Mouse (Mus musculus): ENCODE measurements at regions not wholly inside any gene's neighbourhood (a gene's known extent, or its start where the extent isn't known, plus 50 kb on each side); places are given as distances from the start of the nearest gene placed in this dataset.
A peak's percentile ranks its signal among the peaks of the same experiment; 100 is the strongest.
"Not testable (repeated sequence)": the region's sequence is repeated elsewhere in the genome, so short reads cannot be mapped to it uniquely, and the experiment has no call there.

GRCm38 (mm10) chr7:60492028-60492995 lies 352.3 kb upstream of the Snrpn start:
- peak; percentile 32 for DNase-seq

- DNase-seq: not testable (repeated sequence)
These were observed 347.9 kb upstream of the Snrpn start for GRCm38 (mm10) chr7:60487839-60488454.

GRCm38 (mm10) chr7:60450074-60450603 lies 310.1 kb upstream of the Snrpn start:
- DNase-seq: not testable (repeated sequence)

- not testable (repeated sequence) for DNase-seq
These were observed 309.4 kb upstream of the Snrpn start for GRCm38 (mm10) chr7:60449239-60450073.

GRCm38 (mm10) chr7:60438781-60439180 lies 298.8 kb upstream of the Snrpn start:
- DNase-seq: no peak

- DNase-seq: peak; percentile 32
These were observed 251.2 kb upstream of the Snrpn start for GRCm38 (mm10) chr7:60391011-60391863.

- not testable (repeated sequence) for DNase-seq
These were observed 246.9 kb upstream of the Snrpn start for GRCm38 (mm10) chr7:60386957-60387356.

- DNase-seq: not testable (repeated sequence)
These were observed 234.0 kb upstream of the Snrpn start for GRCm38 (mm10) chr7:60374001-60374400.

GRCm38 (mm10) chr7:60352206-60352605 lies 212.2 kb upstream of the Snrpn start:
- not testable (repeated sequence) for DNase-seq
